In the genomic region with DNA sequence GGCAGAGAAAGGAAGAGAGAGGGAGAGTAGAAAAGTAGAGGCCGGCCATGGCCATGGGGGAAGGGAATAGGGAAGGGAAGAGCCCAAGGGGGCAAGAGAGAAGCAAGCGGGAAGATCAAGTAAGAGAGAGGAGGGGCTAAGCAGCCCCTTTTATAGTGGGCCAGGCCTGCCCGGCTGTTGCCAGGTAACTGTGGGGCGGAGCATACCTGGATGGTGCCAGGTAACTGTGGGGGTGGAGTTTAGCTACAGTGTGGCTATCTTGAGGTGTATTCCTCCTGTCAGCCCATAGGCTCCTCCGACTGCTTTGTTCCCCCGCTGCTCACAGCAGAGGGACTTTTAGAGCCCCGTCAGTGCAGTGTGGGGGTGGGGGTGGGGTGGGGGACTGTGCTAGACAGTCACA, we compare ENCODE assay signal across 10 mouse cellular contexts. TPM values are rescaled to one million over a fixed set of nuclear protein-coding genes. Genes with fewer than 3 reads are reported as not detected.
A peak's percentile ranks its signal among the peaks of the same experiment; 100 is the strongest.
DNase-seq lines count a peak whose midpoint lies in the region; ATAC-seq and TF ChIP-seq lines count a peak whose summit lies in the region.
"Had no signal": no experiment of that assay in that cellular context is flagged by ENCODE, and none has a peak within 500 bp of the region (broad histone marks: within the 10 kb centered on the region; RNA-seq: fewer than 3 reads in every experiment).

No protein-coding gene starts in this region.

- ATAC-seq in midbrain, postnatal 0 days (ENCODE audit: low FRiP score) = 0 out of 2 replicates have a peak, but pooled peaks have one; percentile 15
- ATAC-seq in midbrain, embryonic 16.5 days = no peak
- ATAC-seq in lung, embryonic 14.5 days (ENCODE audit: insufficient read depth) = peak; percentile 41; the same call in 1 of the 2 replicates
- no peak for ATAC-seq in liver, embryonic 12.5 days

- 16% methylated on average over 7 of the region's 7 CpGs for WGBS in heart, embryonic 10.5 days
- WGBS in midbrain, postnatal 0 days = 28% methylated on average over 7 of the region's 7 CpGs
- WGBS in midbrain, embryonic 16.5 days = 12% methylated on average over 7 of the region's 7 CpGs
- WGBS in lung, embryonic 14.5 days = 19% methylated on average over 7 of the region's 7 CpGs
- 38% methylated on average over 7 of the region's 7 CpGs for WGBS in liver, embryonic 12.5 days (ENCODE audit: insufficient replicate concordance)

- H3K4me2 ChIP-seq in midbrain, postnatal 0 days (ENCODE audit: low read depth, low read length, poor library complexity, severe bottlenecking) = peak overlapping the region; percentile 20
- no peak overlapping the region for H3K4me2 ChIP-seq in midbrain, embryonic 16.5 days (ENCODE audit: low read length)
- H3K4me2 ChIP-seq in lung, embryonic 14.5 days = peak overlapping the region; percentile 54
- no peak overlapping the region for H3K4me2 ChIP-seq in liver, embryonic 12.5 days
- H3K4me2 ChIP-seq: liver, embryonic 13.5 days had no signal

- H3K27me3 ChIP-seq in heart, embryonic 10.5 days (ENCODE audit: insufficient read depth, poor library complexity, severe bottlenecking) = peaks cover 38% of the 10 kb centered on the region
- H3K27me3 ChIP-seq in midbrain, postnatal 0 days (ENCODE audit: insufficient read depth, low read length) = no peaks in the 10 kb centered on the region
- H3K27me3 ChIP-seq in midbrain, embryonic 16.5 days (ENCODE audit: control insufficient read depth, insufficient read depth, low read depth, low read length) = no peaks in the 10 kb centered on the region
- H3K27me3 ChIP-seq in lung, embryonic 14.5 days (ENCODE audit: insufficient read depth, low read length) = 0 out of 2 replicates have a peak, but pooled peaks cover 2% of the 10 kb centered on the region
- peaks cover 8% of the 10 kb centered on the region; the same call in 1 of the 2 replicates for H3K27me3 ChIP-seq in liver, embryonic 12.5 days (replicated peaks)
- H3K27me3 ChIP-seq: liver, embryonic 13.5 days had no signal

- peaks cover 9% of the 10 kb centered on the region; the same call in 1 of the 2 replicates for H3K4me1 ChIP-seq in heart, embryonic 10.5 days
- no peaks in the 10 kb centered on the region for H3K4me1 ChIP-seq in midbrain, postnatal 0 days (ENCODE audit: insufficient read depth, low read length)
- peaks cover 5% of the 10 kb centered on the region for H3K4me1 ChIP-seq in midbrain, embryonic 16.5 days (ENCODE audit: control insufficient read depth, insufficient read depth, low read length)
- no peaks in the 10 kb centered on the region for H3K4me1 ChIP-seq in lung, embryonic 14.5 days (ENCODE audit: insufficient read depth)
- H3K4me1 ChIP-seq in liver, embryonic 12.5 days = 0 out of 2 replicates have a peak, but pooled peaks cover 3% of the 10 kb centered on the region
- H3K4me1 ChIP-seq: liver, embryonic 13.5 days had no signal

- H3K4me3 ChIP-seq in heart, embryonic 10.5 days = no peak overlapping the region
- H3K4me3 ChIP-seq in midbrain, postnatal 0 days (ENCODE audit: low read depth, low read length) = no peak overlapping the region
- no peak overlapping the region for H3K4me3 ChIP-seq in midbrain, embryonic 16.5 days (ENCODE audit: low read depth, low read length)
- peak overlapping the region; percentile 24 for H3K4me3 ChIP-seq in lung, embryonic 14.5 days (ENCODE audit: low read depth, low read length)
- H3K4me3 ChIP-seq in liver, embryonic 12.5 days = no peak overlapping the region
- H3K4me3 ChIP-seq: liver, embryonic 13.5 days had no signal

- TF ChIP-seq CTCF in midbrain, postnatal 0 days (IDR thresholded peaks at IDR 0.05) = no peak
- TF ChIP-seq CTCF in lung, embryonic 14.5 days (IDR thresholded peaks at IDR 0.05; ENCODE audit: low read depth) = no peak

- DNase-seq in heart, embryonic 10.5 days (ENCODE audit: low spot score) = no peak
- no peak for DNase-seq in heart, postnatal 4 days
- no peak for DNase-seq in midbrain, postnatal 0 days (ENCODE audit: low spot score)
- peak; percentile 70 for DNase-seq in lung, embryonic 14.5 days
- DNase-seq in cerebellum, adult 11-12 months = no peak
- no peak for DNase-seq in cerebellum, postnatal 14 days
- DNase-seq: cerebellum, adult 8-10 months; liver, embryonic 13.5 days had no signal

- H3K9me3 ChIP-seq in heart, embryonic 10.5 days = no peaks in the 10 kb centered on the region
- H3K9me3 ChIP-seq in midbrain, postnatal 0 days (ENCODE audit: low read length) = no peaks in the 10 kb centered on the region
- no peaks in the 10 kb centered on the region for H3K9me3 ChIP-seq in midbrain, embryonic 16.5 days (replicated peaks; ENCODE audit: control insufficient read depth, low read length, poor library complexity, severe bottlenecking)
- no peaks in the 10 kb centered on the region for H3K9me3 ChIP-seq in lung, embryonic 14.5 days (ENCODE audit: low read depth, low read length)
- H3K9me3 ChIP-seq in liver, embryonic 12.5 days (replicated peaks) = no peaks in the 10 kb centered on the region
- H3K9me3 ChIP-seq: liver, embryonic 13.5 days had no signal

- no peak overlapping the region for H3K9ac ChIP-seq in midbrain, postnatal 0 days (replicated peaks; ENCODE audit: low read length, poor library complexity, severe bottlenecking)
- H3K9ac ChIP-seq in midbrain, embryonic 16.5 days (ENCODE audit: low read depth, low read length) = no peak overlapping the region
- H3K9ac ChIP-seq in lung, embryonic 14.5 days = 0 out of 2 replicates have a peak overlapping the region, but pooled peaks have one; percentile 3
- H3K9ac ChIP-seq in liver, embryonic 12.5 days = no peak overlapping the region
- H3K9ac ChIP-seq: liver, embryonic 13.5 days had no signal

- 0 out of 2 replicates have a peak overlapping the region, but pooled peaks have one; percentile 18 for H3K27ac ChIP-seq in heart, embryonic 10.5 days
- H3K27ac ChIP-seq in midbrain, postnatal 0 days (ENCODE audit: low read depth, low read length) = no peak overlapping the region
- no peak overlapping the region for H3K27ac ChIP-seq in midbrain, embryonic 16.5 days (ENCODE audit: low read length)
- no peak overlapping the region for H3K27ac ChIP-seq in lung, embryonic 14.5 days (ENCODE audit: low read depth)
- no peak overlapping the region for H3K27ac ChIP-seq in liver, embryonic 12.5 days
- H3K27ac ChIP-seq: liver, embryonic 13.5 days had no signal

- H3K36me3 ChIP-seq in heart, embryonic 10.5 days = no peaks in the 10 kb centered on the region
- H3K36me3 ChIP-seq in midbrain, postnatal 0 days (ENCODE audit: insufficient read depth, low read length) = no peaks in the 10 kb centered on the region
- no peaks in the 10 kb centered on the region for H3K36me3 ChIP-seq in midbrain, embryonic 16.5 days (ENCODE audit: control insufficient read depth, insufficient read depth, low read length)
- H3K36me3 ChIP-seq in lung, embryonic 14.5 days (ENCODE audit: insufficient read depth) = no peaks in the 10 kb centered on the region
- no peaks in the 10 kb centered on the region for H3K36me3 ChIP-seq in liver, embryonic 12.5 days
- H3K36me3 ChIP-seq: liver, embryonic 13.5 days had no signal

RNA-seq across cellular contexts. Expression of gene Fgd2, which starts 8.0 kb away (rescaled TPM):
- polyA plus RNA-seq in heart, embryonic 10.5 days (2016; fragmentation: Nextera tagmentation; extraction: Ambion mirVana) = 2.2 and 3.8 TPM in 2 replicates
- total RNA-seq in heart, postnatal 4 days (2021) = 1 to 10 TPM; 2.1 to 2.8 TPM
- 13.4 and 27.3 TPM in 2 replicates for total RNA-seq in midbrain, postnatal 0 days (2014; rRNA removed)
- 14.4 and 16.5 TPM in 2 replicates for polyA plus RNA-seq in midbrain, postnatal 0 days (2015; fragmentation: Nextera tagmentation; extraction: Ambion mirVana)
- polyA plus RNA-seq in midbrain, embryonic 16.5 days (2015; fragmentation: Nextera tagmentation; extraction: Ambion mirVana) = 8.6 and 12.7 TPM in 2 replicates
- polyA plus RNA-seq in lung, embryonic 14.5 days (2014; fragmentation: Nextera tagmentation; extraction: Ambion mirVana) = 15.7 and 19.2 TPM in 2 replicates
- polyA plus RNA-seq in liver, embryonic 12.5 days (2016; fragmentation: Nextera tagmentation; extraction: Ambion mirVana) = 5.1 and 5.9 TPM in 2 replicates

RNA-seq across cellular contexts. Expression of gene Mtch1, which starts 21.0 kb away (rescaled TPM):
- 281 and 310 TPM in 2 replicates for polyA plus RNA-seq in heart, embryonic 10.5 days (2016; fragmentation: Nextera tagmentation; extraction: Ambion mirVana)
- 100 to 1,000 TPM; 358 to 374 TPM for total RNA-seq in heart, postnatal 4 days (2021)
- total RNA-seq in midbrain, postnatal 0 days (2014; rRNA removed) = 605 and 625 TPM in 2 replicates
- polyA plus RNA-seq in midbrain, postnatal 0 days (2015; fragmentation: Nextera tagmentation; extraction: Ambion mirVana) = 510 and 517 TPM in 2 replicates
- polyA plus RNA-seq in midbrain, embryonic 16.5 days (2015; fragmentation: Nextera tagmentation; extraction: Ambion mirVana) = 463 and 470 TPM in 2 replicates
- polyA plus RNA-seq in lung, embryonic 14.5 days (2014; fragmentation: Nextera tagmentation; extraction: Ambion mirVana) = 381 and 395 TPM in 2 replicates
- 107 and 109 TPM in 2 replicates for polyA plus RNA-seq in liver, embryonic 12.5 days (2016; fragmentation: Nextera tagmentation; extraction: Ambion mirVana)

RNA-seq across cellular contexts. Expression of gene Pi16, which starts 51.2 kb away (rescaled TPM):
- polyA plus RNA-seq in heart, embryonic 10.5 days (2016; fragmentation: Nextera tagmentation; extraction: Ambion mirVana) = 1.9 and 2.6 TPM in 2 replicates
- 10 to 100 TPM in 1 of 2 experiments, 1 to 10 TPM in 1; 8.8 to 10.2 TPM for total RNA-seq in heart, postnatal 4 days (2021)
- total RNA-seq in midbrain, postnatal 0 days (2014; rRNA removed) = 4.3 and 4.6 TPM in 2 replicates
- polyA plus RNA-seq in midbrain, postnatal 0 days (2015; fragmentation: Nextera tagmentation; extraction: Ambion mirVana) = 3.3 and 4.0 TPM in 2 replicates
- polyA plus RNA-seq in midbrain, embryonic 16.5 days (2015; fragmentation: Nextera tagmentation; extraction: Ambion mirVana) = 3.3 and 4.4 TPM in 2 replicates
- polyA plus RNA-seq in lung, embryonic 14.5 days (2014; fragmentation: Nextera tagmentation; extraction: Ambion mirVana) = 0.14 TPM in 2 replicates
- polyA plus RNA-seq in liver, embryonic 12.5 days (2016; fragmentation: Nextera tagmentation; extraction: Ambion mirVana) = 0.37 and 0.59 TPM in 2 replicates

Comparison
In these comparisons a context has a peak if more than half of its experiments do, and no peak if none do; other contexts are left out.
1. ATAC-seq: peak in midbrain, postnatal 0 days (single experiment) and lung, embryonic 14.5 days (single experiment); none in midbrain, embryonic 16.5 days (single experiment) and liver, embryonic 12.5 days (single experiment).
2. H3K4me2 ChIP-seq: peak in midbrain, postnatal 0 days (single experiment) and lung, embryonic 14.5 days (single experiment); none in midbrain, embryonic 16.5 days (single experiment) and liver, embryonic 12.5 days (single experiment).